Mouse (Mus musculus) heart, embryonic 16.5 days (tissue): ENCODE data around the gene Baat. TPM values are rescaled to one million over a fixed set of nuclear protein-coding genes. Genes with fewer than 3 reads are reported as not detected.
"Not testable (repeated sequence)": the region's sequence is repeated elsewhere in the genome, so short reads cannot be mapped to it uniquely, and the experiment has no call there.

Source experiments
- ATAC-seq: fragments of 200-750 bp; cut with Nextera tagmentation; replicated peaks from 2 replicates; pipeline ENCODE4 v1.8.0; 2017; ENCODE audit warnings: moderate number of reproducible peaks; ENCODE audit not compliant: insufficient read depth, low FRiP score; ENCODE audit errors: extremely low read depth
- H3K27ac ChIP-seq: fragments of 300-500 bp; sonication (generic); 2 replicates; pipeline ENCODE4 v1.5.1; 2014; ENCODE audit warnings: mild to moderate bottlenecking, low read length, control low read depth, moderate library complexity
- H3K27me3 ChIP-seq: fragments of 300-500 bp; sonication (generic); 2 replicates; pipeline ENCODE4 v1.6.1; 2014; ENCODE audit warnings: low read length, mixed read lengths; ENCODE audit not compliant: control insufficient read depth, insufficient read depth
- H3K36me3 ChIP-seq: fragments of 300-500 bp; sonication (generic); 2 replicates; pipeline ENCODE4 v1.6.1; 2014; ENCODE audit not compliant: control insufficient read depth, insufficient read depth
- H3K4me1 ChIP-seq: fragments of 300-500 bp; sonication (generic); 2 replicates; pipeline ENCODE4 v1.6.1; 2014; ENCODE audit warnings: low read length, mixed read lengths; ENCODE audit not compliant: control insufficient read depth, insufficient read depth
- H3K4me2 ChIP-seq: fragments of 300-500 bp; sonication (generic); 2 replicates; pipeline ENCODE4 v1.6.1; 2014; ENCODE audit warnings: low read depth, mild to moderate bottlenecking, control low read depth, low read length
- H3K4me3 ChIP-seq: fragments of 300-500 bp; sonication (generic); 2 replicates; pipeline ENCODE4 v1.5.1; 2014; ENCODE audit warnings: mild to moderate bottlenecking, control low read depth, low read length
- H3K9ac ChIP-seq: fragments of 300-500 bp; sonication (generic); 2 replicates; pipeline ENCODE4 v1.6.1; 2014; ENCODE audit warnings: low read length, control low read depth
- H3K9me3 ChIP-seq: fragments of 300-500 bp; sonication (generic); replicated peaks from 2 replicates; pipeline ENCODE4 v1.6.1; 2016; ENCODE audit warnings: low read length; ENCODE audit not compliant: control insufficient read depth
- WGBS: fragments of 180-500 bp; shearing (Covaris S2); extraction: QIAGEN DNeasy Blood & Tissue Kit; methylation state at CpG from one replicate; pipeline ENCODE4 v1.1.7; 2014; 5-methylcytosine and 5-hydroxymethylcytosine counted together
- polyA plus RNA-seq: library from polyadenylated mRNA; unstranded; fragments of >200 nt; fragmentation: Nextera tagmentation; extraction: Ambion mirVana; gene quantifications from 2 replicates; pipeline ENCODE4 v1.2.1, GENCODE M21; 2015

Baat gene
- polyA plus RNA-seq, 1 experiment from 2014 or later = 0.09 TPM

GRCm38 (mm10) chr4:49478118-49478877, 28.1 kb downstream of the Baat start:
- H3K9me3 ChIP-seq = no peaks in the 10 kb centered on the region
- WGBS = 19% methylated on average over 19 of the region's 19 CpGs
- ATAC-seq = no peak; the same call in 1 of the 2 replicates

GRCm38 (mm10) chr4:49474583-49474982, 31.8 kb downstream of the Baat start:
- no peaks in the 10 kb centered on the region for H3K36me3 ChIP-seq
- peaks cover 2% of the 10 kb centered on the region; the same call in 1 of the 2 replicates for H3K4me1 ChIP-seq
- H3K4me2 ChIP-seq = no peak overlapping the region
- H3K27me3 ChIP-seq = no peaks in the 10 kb centered on the region
- H3K4me3 ChIP-seq = no peak overlapping the region
- no peak for ATAC-seq
- H3K27ac ChIP-seq = no peak overlapping the region
- no peaks in the 10 kb centered on the region for H3K9me3 ChIP-seq
- no peak overlapping the region for H3K9ac ChIP-seq

More at GRCm38 (mm10) chr4:49478118-49478877, 28.1 kb downstream of the Baat start:
- peak overlapping the region; percentile 69 for H3K4me2 ChIP-seq
- H3K27me3 ChIP-seq = 0 out of 2 replicates have a peak, but pooled peaks cover 2% of the 10 kb centered on the region
- no peaks in the 10 kb centered on the region for H3K36me3 ChIP-seq
- peak overlapping the region; percentile 62 for H3K9ac ChIP-seq
- H3K27ac ChIP-seq = no peak overlapping the region
- peaks cover 4% of the 10 kb centered on the region; the same call in 1 of the 2 replicates for H3K4me1 ChIP-seq
- H3K4me3 ChIP-seq = peak overlapping the region; percentile 47

GRCm38 (mm10) chr4:49473435-49474100, 32.8 kb downstream of the Baat start, which contains the start of gene Acnat1:
Acnat1 (minus strand) TSS chr4:49473912.
- no peak for ATAC-seq
- H3K9me3 ChIP-seq = no peaks in the 10 kb centered on the region
- H3K27me3 ChIP-seq = no peaks in the 10 kb centered on the region
- H3K4me3 ChIP-seq = no peak within 1 kb of the TSS
- no peak within 1 kb of the TSS for H3K27ac ChIP-seq
- peaks cover 2% of the 10 kb centered on the region; the same call in 1 of the 2 replicates for H3K4me1 ChIP-seq
- no peak within 1 kb of the TSS for H3K9ac ChIP-seq
- no peak within 1 kb of the TSS for H3K4me2 ChIP-seq
- no peaks in the 10 kb centered on the region for H3K36me3 ChIP-seq
- WGBS = 53% methylated on average over 3 of the region's 3 CpGs

- Histone ChIP-seq H3K27me3 (no peaks in the 10 kb centered on the region), H3K4me3 (no peak overlapping the region), H3K27ac (no peak overlapping the region), H3K4me2 (no peak overlapping the region), H3K36me3 (no peaks in the 10 kb centered on the region), H3K4me1 (no peaks in the 10 kb centered on the region), H3K9me3 (no peaks in the 10 kb centered on the region), H3K9ac (no peak overlapping the region)
- ATAC-seq = no peak
- 75% methylated on average over 3 of the region's 3 CpGs for WGBS
These were observed 36.8 kb downstream of the Baat start for GRCm38 (mm10) chr4:49469435-49470151.

GRCm38 (mm10) chr4:49467360-49467759, 39.0 kb downstream of the Baat start:
- no peaks in the 10 kb centered on the region for H3K9me3 ChIP-seq
- ATAC-seq = no peak
- 87% methylated on average over 6 of the region's 6 CpGs for WGBS

GRCm38 (mm10) chr4:49456171-49456570, 50.2 kb downstream of the Baat start:
- no peak overlapping the region for H3K4me3 ChIP-seq
- no peaks in the 10 kb centered on the region for H3K9me3 ChIP-seq
- H3K27me3 ChIP-seq = no peaks in the 10 kb centered on the region
- no peak for ATAC-seq
- H3K4me2 ChIP-seq = no peak overlapping the region
- no peaks in the 10 kb centered on the region for H3K36me3 ChIP-seq
- no peak overlapping the region for H3K9ac ChIP-seq
- no peak overlapping the region for H3K27ac ChIP-seq
- WGBS = 65% methylated on average over 2 of the region's 2 CpGs
- H3K4me1 ChIP-seq = no peaks in the 10 kb centered on the region

More at GRCm38 (mm10) chr4:49467360-49467759, 39.0 kb downstream of the Baat start:
- Histone ChIP-seq H3K4me2 (no peak overlapping the region), H3K27me3 (no peaks in the 10 kb centered on the region), H3K9ac (no peak overlapping the region), H3K36me3 (no peaks in the 10 kb centered on the region), H3K4me1 (no peaks in the 10 kb centered on the region), H3K27ac (no peak overlapping the region), H3K4me3 (no peak overlapping the region)

GRCm38 (mm10) chr4:49451848-49452551, 54.4 kb downstream of the Baat start:
- no peak overlapping the region for H3K27ac ChIP-seq
- H3K9me3 ChIP-seq = no peaks in the 10 kb centered on the region
- no peak overlapping the region for H3K9ac ChIP-seq
- no peaks in the 10 kb centered on the region for H3K36me3 ChIP-seq
- ATAC-seq = no peak
- H3K27me3 ChIP-seq = no peaks in the 10 kb centered on the region
- H3K4me3 ChIP-seq = no peak overlapping the region
- H3K4me1 ChIP-seq = no peaks in the 10 kb centered on the region
- no peak overlapping the region for H3K4me2 ChIP-seq
- 55% methylated on average over 1 of the region's 1 CpGs for WGBS

- not testable (repeated sequence) for H3K4me1 ChIP-seq, H3K9me3 ChIP-seq, H3K27ac ChIP-seq, H3K4me2 ChIP-seq, H3K27me3 ChIP-seq, ATAC-seq, H3K4me3 ChIP-seq, H3K36me3 ChIP-seq, H3K9ac ChIP-seq
- WGBS = no CpG with 5 or more reads among the region's 1 CpGs
These were observed 55.1 kb downstream of the Baat start for GRCm38 (mm10) chr4:49451133-49451847.
